Mouse (Mus musculus): ENCODE data around the gene Havcr2. TPM values are rescaled to one million over a fixed set of nuclear protein-coding genes. Genes with fewer than 3 reads are reported as not detected.

The Havcr2 gene
- 0.42 TPM for polyA plus RNA-seq (2015; fragmentation: Illumina TruSeq; extraction: RNeasy Lipid Tissue Mini Kit (QIAGEN cat#74804); ENCODE audit: insufficient read depth, low read depth, low replicate concordance)

DNA sequence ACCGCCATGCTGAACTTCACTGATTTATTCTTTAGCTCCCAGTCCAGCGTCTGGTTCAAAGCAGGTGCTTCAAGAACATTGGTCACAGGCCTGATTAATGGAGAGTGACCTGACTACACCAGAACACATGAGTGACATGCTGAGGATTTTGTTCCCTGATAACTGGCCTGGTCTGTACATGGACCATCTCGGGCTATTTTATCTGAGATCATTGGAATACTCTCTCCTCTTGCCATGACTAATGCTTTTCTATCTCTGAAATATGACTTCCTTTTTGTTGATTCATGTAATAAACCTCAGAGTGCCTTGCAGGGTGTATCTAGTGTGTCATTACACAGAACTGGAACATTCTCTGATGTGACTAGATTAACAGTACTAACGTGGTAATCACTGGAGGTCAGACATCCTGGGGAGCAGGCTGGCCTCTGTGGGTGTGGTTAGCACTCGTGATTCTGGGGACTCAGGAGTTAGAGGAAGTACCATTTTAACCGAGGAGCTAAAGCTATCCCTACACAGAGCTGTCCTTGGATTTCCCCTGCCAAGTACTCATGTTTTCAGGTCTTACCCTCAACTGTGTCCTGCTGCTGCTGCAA is at the start of gene Havcr2:
Gene Havcr2 (plus strand): TSS at position 483 of the 593 bp plus-strand sequence.

DNA sequence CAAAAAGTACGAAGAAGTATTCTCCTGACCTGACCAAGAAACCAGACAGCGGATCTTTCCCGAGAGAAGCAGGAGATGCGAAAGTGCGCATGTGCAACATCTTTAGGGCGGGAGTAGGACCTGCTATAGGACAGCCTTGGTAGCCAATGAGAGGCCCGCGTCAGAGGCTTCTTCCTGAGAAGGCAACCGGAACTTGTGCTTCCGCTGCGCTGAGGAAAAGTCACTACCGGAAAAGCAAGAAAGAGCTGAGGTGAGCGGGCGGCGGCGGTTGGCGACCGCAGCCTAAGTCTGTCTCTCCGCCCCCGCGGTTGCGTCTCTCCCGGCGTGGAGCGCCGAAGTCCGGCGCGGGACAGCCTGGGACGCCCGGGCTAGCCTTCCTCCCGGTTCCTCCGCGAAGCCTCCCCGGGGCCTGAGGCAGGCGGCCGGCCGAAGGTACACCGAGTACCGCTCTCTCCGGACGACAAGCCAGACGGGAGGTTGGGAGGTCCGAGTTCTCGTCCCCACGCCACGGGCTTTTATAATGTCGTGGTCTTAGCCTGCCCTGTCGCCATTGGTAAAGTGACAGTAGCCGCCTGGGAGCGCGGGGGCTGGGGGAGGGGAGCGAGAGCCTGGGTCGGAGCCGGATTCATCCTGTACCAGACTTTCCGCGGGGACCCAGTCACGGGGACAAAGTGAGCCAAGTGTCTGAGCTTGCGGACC is 17.8 kb upstream of the Havcr2 start, which contains the start of gene Med7:
Gene Med7 (plus strand): TSS at position 166 of the 699 bp plus-strand sequence.

GRCm38 (mm10) chr11:46523912-46524311 is 69.2 kb downstream of the Havcr2 start, which contains the start of gene Gm12169:
TSS of gene Gm12169 (plus strand) at chr11:46524212.

Other genes starting within 250 kb of the Havcr2 start
- gene Fndc9, start 219.4 kb upstream of the Havcr2 start, polyA plus RNA-seq (2015; fragmentation: Illumina TruSeq; extraction: RNeasy Lipid Tissue Mini Kit (QIAGEN cat#74804); ENCODE audit: insufficient read depth, low read depth, low replicate concordance): not detected
- 6.6 TPM for gene Cyfip2, start 142.1 kb upstream of the Havcr2 start, polyA plus RNA-seq (2015; fragmentation: Illumina TruSeq; extraction: RNeasy Lipid Tissue Mini Kit (QIAGEN cat#74804); ENCODE audit: insufficient read depth, low read depth, low replicate concordance)
- not detected for gene Itk, start 65.4 kb upstream of the Havcr2 start, polyA plus RNA-seq (2015; fragmentation: Illumina TruSeq; extraction: RNeasy Lipid Tissue Mini Kit (QIAGEN cat#74804); ENCODE audit: insufficient read depth, low read depth, low replicate concordance)
- gene Fam71b, start 58.4 kb upstream of the Havcr2 start, polyA plus RNA-seq (2015; fragmentation: Illumina TruSeq; extraction: RNeasy Lipid Tissue Mini Kit (QIAGEN cat#74804); ENCODE audit: insufficient read depth, low read depth, low replicate concordance): not detected
- 5.3 TPM for gene Med7, start 18.0 kb upstream of the Havcr2 start, polyA plus RNA-seq (2015; fragmentation: Illumina TruSeq; extraction: RNeasy Lipid Tissue Mini Kit (QIAGEN cat#74804); ENCODE audit: insufficient read depth, low read depth, low replicate concordance)
- not detected for gene Gm12169, start 69.3 kb downstream of the Havcr2 start, polyA plus RNA-seq (2015; fragmentation: Illumina TruSeq; extraction: RNeasy Lipid Tissue Mini Kit (QIAGEN cat#74804); ENCODE audit: insufficient read depth, low read depth, low replicate concordance)
- gene BC053393, start 116.6 kb downstream of the Havcr2 start, polyA plus RNA-seq (2015; fragmentation: Illumina TruSeq; extraction: RNeasy Lipid Tissue Mini Kit (QIAGEN cat#74804); ENCODE audit: insufficient read depth, low read depth, low replicate concordance): not detected
- gene Dppa1, start 174.3 kb downstream of the Havcr2 start, polyA plus RNA-seq (2015; fragmentation: Illumina TruSeq; extraction: RNeasy Lipid Tissue Mini Kit (QIAGEN cat#74804); ENCODE audit: insufficient read depth, low read depth, low replicate concordance): not detected